Mouse (Mus musculus) lung, postnatal 4 days (tissue): ENCODE measurements around the gene Bcar3.
A peak's percentile ranks its signal among the peaks of the same experiment; 100 is the strongest.

Experiments used
- DNase-seq, 2 experiments: peaks; one replicate each; pipeline ENCODE4 v3.0.0; 2021

Bcar3 gene

GRCm38 (mm10) chr3:122517726-122518125, 223.8 kb downstream of the Bcar3 start:
- no peak for DNase-seq

GRCm38 (mm10) chr3:122518231-122518736, 224.3 kb downstream of the Bcar3 start:
- DNase-seq = no peak

GRCm38 (mm10) chr3:122519082-122519481, 225.1 kb downstream of the Bcar3 start:
- DNase-seq = no peak

- DNase-seq = no peak
Measured at GRCm38 (mm10) chr3:122520365-122520764, 226.4 kb downstream of the Bcar3 start.

- no peak for DNase-seq
Measured at GRCm38 (mm10) chr3:122520875-122521274, 226.9 kb downstream of the Bcar3 start.

GRCm38 (mm10) chr3:122521294-122521693, 227.4 kb downstream of the Bcar3 start:
- DNase-seq = no peak

GRCm38 (mm10) chr3:122528477-122528876, 234.5 kb downstream of the Bcar3 start:
- DNase-seq = no peak

GRCm38 (mm10) chr3:122535938-122536703, 242.2 kb downstream of the Bcar3 start:
- no peak for DNase-seq

GRCm38 (mm10) chr3:122538851-122539250, 244.9 kb downstream of the Bcar3 start:
- DNase-seq = no peak

GRCm38 (mm10) chr3:122539961-122540690, 246.2 kb downstream of the Bcar3 start:
- DNase-seq = no peak

- no peak for DNase-seq
Measured at GRCm38 (mm10) chr3:122540918-122541317, 247.0 kb downstream of the Bcar3 start.

- DNase-seq = no peak
Measured at GRCm38 (mm10) chr3:122545346-122545745, 251.4 kb downstream of the Bcar3 start.

GRCm38 (mm10) chr3:122547469-122547868, 253.5 kb downstream of the Bcar3 start:
- no peak for DNase-seq

GRCm38 (mm10) chr3:122551174-122551573, 257.2 kb downstream of the Bcar3 start:
- no peak for DNase-seq

- no peak for DNase-seq
Measured at GRCm38 (mm10) chr3:122557766-122558165, 263.8 kb downstream of the Bcar3 start.

- peak; percentile 16 to 49 for DNase-seq
Measured at GRCm38 (mm10) chr3:122565285-122565684, 271.3 kb downstream of the Bcar3 start.

- DNase-seq = no peak
Measured at GRCm38 (mm10) chr3:122566112-122566511, 272.2 kb downstream of the Bcar3 start.

- peak in 1 of 2 experiments; percentile 33 for DNase-seq
Measured at GRCm38 (mm10) chr3:122566549-122566948, 272.6 kb downstream of the Bcar3 start.

GRCm38 (mm10) chr3:122573426-122574286, 279.7 kb downstream of the Bcar3 start:
- no peak for DNase-seq

GRCm38 (mm10) chr3:122574921-122575320, 281.0 kb downstream of the Bcar3 start:
- DNase-seq = no peak

GRCm38 (mm10) chr3:122577360-122577759, 283.4 kb downstream of the Bcar3 start:
- no peak for DNase-seq
